Mouse (Mus musculus) Patski (cell line): ENCODE data around the gene Slc5a3. TPM values are rescaled to one million over a fixed set of nuclear protein-coding genes. Genes with fewer than 3 reads are reported as not detected.

ENCODE experiments used
- ATAC-seq: fragments of 100-300 bp; one replicate; pipeline ENCODE4 v1.8.0; 2021
- CTCF ChIA-PET: fragments of 350-600 bp; sonication (Branson Sonifier 250); formaldehyde crosslinking; loops from one replicate; lab custom pipeline; 2022; ENCODE audit warnings: inconsistent platforms; lab: Charles Lee
- POLR2A ChIA-PET: fragments of 350-600 bp; sonication (Branson Sonifier 250); formaldehyde crosslinking; loops from one replicate; lab custom pipeline; 2022; ENCODE audit warnings: antibody characterized with exemption, inconsistent platforms; lab: Charles Lee
- DNase-seq: peaks from one replicate; pipeline ENCODE4 v3.0.0-alpha.2; 2011; ENCODE audit warnings: low read depth, low spot score
- H3K27me3 ChIP-seq: fragments of 371-371 bp; one replicate; pipeline ENCODE4 v1.5.1; 2021
- CTCF ChIP-seq: fragments of 100-300 bp; IDR thresholded peaks from one replicate; pipeline ENCODE4 v1.5.1; 2021
- in situ Hi-C: fragments of 300-500 bp; cut with MboI; formaldehyde crosslinking; loops from 3 replicates; pipeline ENCODE4 v1.11.1; 2018; ENCODE audit warnings: low pct_unique_long_range_greater_than_20kb, mixed read lengths
- polyA plus RNA-seq: library from polyadenylated mRNA; unstranded; gene quantifications from one replicate; pipeline ENCODE4 v1.2.3, GENCODE M21; 2021

Gene Slc5a3
- polyA plus RNA-seq, 1 experiment from 2014 or later: 50.3 TPM

GRCm38 (mm10) chr16:92062832-92063231 lies 4.7 kb downstream of the Slc5a3 start:
- no peaks in the 10 kb centered on the region for H3K27me3 ChIP-seq
- ATAC-seq (no peak), DNase-seq (no peak)
- peak; percentile 50 for TF ChIP-seq CTCF
- in situ Hi-C loops: loop anchor here (5.0 kb wide), 1 partner anchor 101 kb away; no protein-coding TSS in a partner anchor
- ChIA-PET POLR2A (no interaction called here), CTCF (interaction anchor here (1.4 to 2.0 kb wide), 2 partner anchors 126 to 223 kb away, joined by 3 to 9 read pairs; no protein-coding TSS in a partner anchor)

- in situ Hi-C loops: loop anchor here (5.0 kb wide), 2 partner anchors 102 to 222 kb away; no protein-coding TSS in a partner anchor
- DNase-seq: no peak
- no peak for TF ChIP-seq CTCF
- CTCF ChIA-PET: interaction anchor here (0.8 to 2.2 kb wide), 3 partner anchors 10 to 222 kb away, joined by 3 to 9 read pairs (median 5); no protein-coding TSS in a partner anchor
- POLR2A ChIA-PET: no interaction called here
- no peak for ATAC-seq
- no peaks in the 10 kb centered on the region for H3K27me3 ChIP-seq
These were observed 6.7 kb downstream of the Slc5a3 start for GRCm38 (mm10) chr16:92064801-92065200.

- no peak for TF ChIP-seq CTCF
- DNase-seq: no peak
- CTCF ChIA-PET: interaction anchor here (1.4 kb wide), 1 partner anchor 217 kb away, joined by 3 read pairs; no protein-coding TSS in a partner anchor
These were observed 12.2 kb downstream of the Slc5a3 start for GRCm38 (mm10) chr16:92070338-92070737.

GRCm38 (mm10) chr16:92076797-92077196 lies 18.7 kb downstream of the Slc5a3 start:
- POLR2A ChIA-PET: no interaction called here
- no peak for DNase-seq
- TF ChIP-seq CTCF: no peak
- no peak for ATAC-seq
- in situ Hi-C loops: no loop called here
- no peaks in the 10 kb centered on the region for H3K27me3 ChIP-seq
- CTCF ChIA-PET: interaction anchor here (2.5 kb wide), 1 partner anchor 12 kb away, joined by 9 read pairs; no protein-coding TSS in a partner anchor

More at GRCm38 (mm10) chr16:92070338-92070737, 12.2 kb downstream of the Slc5a3 start:
- H3K27me3 ChIP-seq: no peaks in the 10 kb centered on the region
- POLR2A ChIA-PET: no interaction called here
- in situ Hi-C loops: no loop called here
- no peak for ATAC-seq

GRCm38 (mm10) chr16:92083771-92084453 lies 25.8 kb downstream of the Slc5a3 start:
- DNase-seq: no peak
- ATAC-seq: no peak
- TF ChIP-seq CTCF: no peak
- in situ Hi-C loops: no loop called here
- H3K27me3 ChIP-seq: no peaks in the 10 kb centered on the region
- ChIA-PET CTCF (no interaction called here), POLR2A (no interaction called here)

GRCm38 (mm10) chr16:92089225-92089624 lies 31.1 kb downstream of the Slc5a3 start:
- ATAC-seq (no peak), DNase-seq (no peak)
- H3K27me3 ChIP-seq: no peaks in the 10 kb centered on the region
- POLR2A ChIA-PET: interaction anchor here (1.5 kb wide), 1 partner anchor 197 kb away, joined by 4 read pairs; no protein-coding TSS in a partner anchor
- TF ChIP-seq CTCF: no peak
- in situ Hi-C loops: no loop called here
- CTCF ChIA-PET: interaction anchor here (1.3 to 1.4 kb wide), 2 partner anchors 8 to 28 kb away, joined by 3 to 4 read pairs; no protein-coding TSS in a partner anchor

- no peak for TF ChIP-seq CTCF
- DNase-seq (no peak), ATAC-seq (no peak)
- no peaks in the 10 kb centered on the region for H3K27me3 ChIP-seq
- in situ Hi-C loops: no loop called here
- ChIA-PET POLR2A (no interaction called here), CTCF (no interaction called here)
These were observed 33.8 kb downstream of the Slc5a3 start for GRCm38 (mm10) chr16:92091876-92092275.

GRCm38 (mm10) chr16:92098351-92099051 lies 40.4 kb downstream of the Slc5a3 start:
- no peaks in the 10 kb centered on the region for H3K27me3 ChIP-seq
- ATAC-seq: no peak
- POLR2A ChIA-PET: interaction anchor here (0.7 kb wide), 1 partner anchor 188 kb away, joined by 3 read pairs; no protein-coding TSS in a partner anchor
- CTCF ChIA-PET: no interaction called here
- TF ChIP-seq CTCF: no peak
- in situ Hi-C loops: no loop called here
- DNase-seq: no peak

- no peaks in the 10 kb centered on the region for H3K27me3 ChIP-seq
- ChIA-PET POLR2A (no interaction called here), CTCF (no interaction called here)
- ATAC-seq (no peak), DNase-seq (no peak)
- no peak for TF ChIP-seq CTCF
- in situ Hi-C loops: no loop called here
These were observed 41.5 kb downstream of the Slc5a3 start for GRCm38 (mm10) chr16:92099598-92099997.

GRCm38 (mm10) chr16:92100111-92100510 lies 42.0 kb downstream of the Slc5a3 start:
- no peak for DNase-seq
- in situ Hi-C loops: no loop called here
- no peaks in the 10 kb centered on the region for H3K27me3 ChIP-seq
- TF ChIP-seq CTCF: no peak
- ChIA-PET CTCF (no interaction called here), POLR2A (no interaction called here)
- no peak for ATAC-seq
